Mouse (Mus musculus): ENCODE measurements around the gene Crls1. TPM values are rescaled to one million over a fixed set of nuclear protein-coding genes. Genes with fewer than 3 reads are reported as not detected.

The Crls1 gene
- polyA plus RNA-seq, 1 experiment from 2014 or later: 25.6 TPM

GRCm38 (mm10) chr2:132914785-132915184 is 68.3 kb downstream of the Crls1 start:
- 68% methylated on average over 1 of the region's 1 CpGs for WGBS
- Histone ChIP-seq H3K36me3 (ENCODE audit: control insufficient read depth, insufficient read depth, low read length) (no peaks in the 10 kb centered on the region), H3K4me3 (ENCODE audit: control insufficient read depth in 1 of 2, insufficient read depth in 1 of 2, low read depth in 1 of 2, low read length in 2 of 2) (no peak overlapping the region), H3K27me3 (ENCODE audit: control insufficient read depth, insufficient read depth, low read length) (no peaks in the 10 kb centered on the region), H3K4me1 (ENCODE audit: control insufficient read depth in 2 of 2, insufficient read depth in 2 of 2, low read length in 2 of 2) (no peaks in the 10 kb centered on the region), H3K4me2 (ENCODE audit: low read length) (no peak overlapping the region), H3K9ac (ENCODE audit: low read length) (no peak overlapping the region), H3K27ac (replicated peaks in 1 of 2; ENCODE audit: control insufficient read depth in 1 of 2, insufficient read depth in 1 of 2, low read depth in 2 of 2, low read length in 2 of 2) (no peak overlapping the region), H3K9me3 (ENCODE audit: control insufficient read depth, low read length) (no peaks in the 10 kb centered on the region)
- ATAC-seq (ENCODE audit: insufficient number of reproducible peaks, insufficient read depth, low FRiP score, low read depth): no peak

Other genes with a start within 250 kb of the Crls1 start
- gene Shld1, start 159.7 kb upstream of the Crls1 start, polyA plus RNA-seq (2014; fragmentation: Nextera tagmentation; extraction: Ambion mirVana): 11.4 and 13.3 TPM in 2 replicates
- gene Chgb, start 65.4 kb upstream of the Crls1 start, polyA plus RNA-seq (2014; fragmentation: Nextera tagmentation; extraction: Ambion mirVana): 0.09 and 0.30 TPM in 2 replicates
- gene Trmt6, start 30.6 kb upstream of the Crls1 start, polyA plus RNA-seq (2014; fragmentation: Nextera tagmentation; extraction: Ambion mirVana): 19.0 and 23.5 TPM in 2 replicates
- 7.8 and 8.1 TPM in 2 replicates for gene Mcm8, start 30.5 kb upstream of the Crls1 start, polyA plus RNA-seq (2014; fragmentation: Nextera tagmentation; extraction: Ambion mirVana)
- 8.4 and 11.9 TPM in 2 replicates for gene Lrrn4, start 34.2 kb downstream of the Crls1 start, polyA plus RNA-seq (2014; fragmentation: Nextera tagmentation; extraction: Ambion mirVana)
- not detected in 2 replicates for gene Fermt1, start 99.2 kb downstream of the Crls1 start, polyA plus RNA-seq (2014; fragmentation: Nextera tagmentation; extraction: Ambion mirVana)

Data from heart, embryonic 14.5 days (tissue).